Mouse (Mus musculus): Measurements from ENCODE around the gene Adap2.
A peak's percentile ranks its signal among the peaks of the same experiment; 100 is the strongest.
"Not testable (repeated sequence)": the region's sequence is repeated elsewhere in the genome, so short reads cannot be mapped to it uniquely, and the experiment has no call there.

Gene Adap2

DNA sequence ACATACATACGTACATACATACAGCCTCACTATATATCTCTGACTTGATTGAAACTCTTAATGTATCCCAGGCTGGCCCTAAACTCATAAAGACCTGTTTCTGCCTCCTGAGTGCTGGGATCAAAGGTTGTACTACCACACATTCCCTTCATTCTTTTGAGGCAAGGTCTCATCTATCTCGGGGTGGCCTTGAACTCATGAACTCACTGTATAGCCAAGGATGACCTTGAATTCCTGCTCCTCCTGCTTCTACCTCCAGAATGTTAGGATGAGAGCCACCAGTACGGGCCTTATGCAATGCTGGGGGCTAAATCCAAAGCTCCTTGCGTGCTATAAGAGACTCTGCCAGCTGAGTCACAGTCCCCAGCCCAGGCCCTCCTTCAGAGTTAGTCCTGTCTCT lies 7.1 kb downstream of the Adap2 start:
- no peak for DNase-seq (ENCODE audit: low spot score)

DNA sequence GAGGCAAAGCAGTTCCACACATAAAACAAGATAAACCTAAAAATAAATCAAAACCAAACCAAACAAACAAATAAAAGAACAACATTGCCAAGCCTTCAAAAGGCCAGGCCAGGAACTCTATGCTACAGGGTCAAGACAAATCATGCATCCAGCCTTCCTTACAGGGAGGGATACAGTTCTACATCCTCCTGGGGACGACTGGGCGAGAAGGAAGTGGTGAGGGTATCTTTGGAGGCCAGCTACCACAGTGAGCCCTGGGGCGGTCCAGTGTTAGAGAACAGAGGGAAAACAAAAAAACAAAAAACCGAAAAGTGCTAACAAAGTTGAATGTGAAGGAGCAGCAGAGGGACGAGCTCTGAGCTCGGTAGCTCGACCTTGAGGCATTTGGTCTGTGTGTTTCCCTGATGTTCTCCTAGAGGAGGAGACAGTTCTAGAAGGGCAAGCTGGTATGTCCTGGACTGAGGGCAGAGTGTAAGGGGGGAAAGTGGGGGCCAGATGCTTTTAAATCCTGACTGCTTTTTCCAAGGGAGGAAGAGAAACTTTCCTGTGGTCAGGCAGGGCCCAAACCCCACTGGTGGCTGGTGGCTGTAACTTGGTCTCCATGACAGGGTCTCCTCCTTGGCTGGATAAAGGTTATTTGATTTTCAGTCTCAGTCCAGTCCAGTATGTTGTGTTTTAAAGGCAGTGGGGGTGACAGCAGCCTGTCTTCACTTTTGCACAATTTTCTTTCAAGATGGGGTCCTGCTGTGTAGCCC lies 9.6 kb downstream of the Adap2 start:
- DNase-seq (ENCODE audit: low spot score) = no peak

DNA sequence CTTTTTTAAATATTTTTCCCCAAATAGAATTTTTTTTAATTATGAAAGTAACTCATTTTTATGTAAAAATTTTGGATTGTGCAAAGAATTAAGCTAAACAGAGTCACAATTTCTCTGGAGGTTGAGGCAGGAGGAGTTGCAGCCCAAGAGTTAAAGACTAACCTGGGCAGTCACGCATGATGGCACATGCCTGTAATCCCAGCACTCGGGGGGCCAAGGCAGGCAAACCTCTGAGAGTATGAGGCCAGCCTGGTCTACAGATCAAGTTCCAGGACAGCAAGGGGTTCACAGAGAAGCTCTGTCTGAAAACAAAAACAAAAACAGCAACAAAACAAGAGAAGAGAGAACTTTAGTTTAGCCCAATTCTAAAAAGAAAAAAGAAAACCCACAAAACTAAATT lies 10.3 kb downstream of the Adap2 start:
- no peak for DNase-seq (ENCODE audit: low spot score)

DNA sequence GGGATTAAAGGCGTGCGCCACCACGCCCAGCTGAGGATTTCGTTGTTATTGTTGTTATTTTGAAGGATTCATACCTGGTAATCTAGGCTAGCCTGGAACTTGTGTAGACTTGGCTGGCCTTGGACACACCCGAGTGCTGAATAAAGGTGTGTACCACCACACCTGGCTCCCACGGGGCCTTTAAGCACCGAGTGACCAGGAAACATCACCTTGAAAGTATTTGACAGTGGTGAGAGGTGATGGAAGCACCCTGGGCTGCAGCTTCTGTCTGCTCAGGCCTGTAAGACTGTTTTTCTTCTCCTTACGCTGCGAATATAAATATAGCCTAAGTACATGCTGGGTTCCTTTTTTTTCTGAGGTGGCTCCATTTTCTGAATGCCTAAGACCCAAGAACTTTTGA lies 14.2 kb downstream of the Adap2 start:
- DNase-seq (ENCODE audit: low spot score) = no peak

DNA sequence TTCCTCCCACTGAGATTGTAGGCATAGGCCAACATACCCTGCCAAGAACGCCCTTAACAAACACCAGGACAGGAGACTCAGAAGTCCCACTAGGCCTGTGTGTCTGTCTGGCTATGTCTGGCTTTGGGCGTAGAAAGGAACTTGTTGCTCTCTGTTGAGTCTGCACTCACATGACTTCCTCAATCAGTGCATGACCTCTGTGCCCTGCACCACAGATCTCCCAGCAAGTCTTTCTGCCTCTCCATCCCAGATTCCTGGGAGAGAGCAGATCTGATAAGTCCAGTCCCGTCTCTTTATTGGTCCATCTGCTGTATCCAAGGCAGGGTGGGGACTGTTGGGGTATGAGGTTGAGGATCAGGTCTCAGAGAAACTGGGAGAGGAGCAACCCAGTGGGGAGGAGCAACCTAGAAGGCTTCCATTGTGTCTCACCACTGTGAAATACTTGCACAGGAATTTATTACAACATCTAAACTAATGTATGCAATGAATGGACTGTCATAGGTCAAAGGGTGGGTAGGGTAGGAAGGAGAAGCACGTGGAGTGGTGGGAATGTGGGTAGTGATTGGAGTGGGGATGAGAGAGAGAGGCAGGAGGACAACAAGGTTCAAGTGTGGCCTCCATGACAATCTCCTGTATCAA lies 14.8 kb downstream of the Adap2 start:
- DNase-seq (ENCODE audit: low spot score) = no peak

DNA sequence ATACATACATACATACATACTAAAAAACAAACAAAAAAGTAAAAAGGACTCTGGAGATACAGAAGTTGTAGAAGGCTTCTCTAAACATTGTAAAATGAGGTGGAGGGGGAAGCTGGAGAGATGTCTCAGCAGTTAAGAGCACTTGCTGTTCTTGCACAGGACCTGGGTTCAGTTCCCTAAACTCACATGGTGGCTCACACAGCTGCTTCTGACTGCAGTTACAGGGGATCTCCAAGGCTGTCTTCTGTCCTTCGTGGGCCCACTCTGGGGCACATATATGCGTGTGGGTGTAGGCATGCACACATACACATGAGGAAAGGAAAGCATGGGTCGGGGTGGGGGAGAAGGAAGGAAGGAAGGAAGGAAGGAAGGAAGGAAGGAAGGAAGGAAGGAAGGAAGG lies 15.7 kb downstream of the Adap2 start:
- DNase-seq (ENCODE audit: low spot score) = no peak

DNA sequence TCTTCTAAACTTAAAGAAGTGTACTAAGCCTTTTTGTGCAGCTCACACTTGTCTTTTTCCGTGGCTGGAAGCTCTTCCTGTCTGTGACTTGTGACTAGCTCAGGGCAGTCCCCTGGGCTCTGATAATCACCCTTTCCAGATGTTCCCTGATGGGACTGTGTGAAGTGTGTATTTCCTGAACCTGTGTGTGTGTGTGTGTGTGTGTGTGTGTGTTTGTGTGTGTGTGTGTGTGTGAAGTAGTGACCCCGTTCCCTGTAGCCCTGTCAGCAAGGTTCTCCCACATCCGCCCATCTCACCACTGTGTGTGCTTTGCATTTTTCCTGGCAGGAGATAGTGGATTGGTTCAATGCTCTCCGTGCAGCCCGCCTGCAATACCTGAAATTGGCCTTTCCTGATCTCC lies 16.4 kb downstream of the Adap2 start:
- no peak for DNase-seq (ENCODE audit: low spot score)

DNA sequence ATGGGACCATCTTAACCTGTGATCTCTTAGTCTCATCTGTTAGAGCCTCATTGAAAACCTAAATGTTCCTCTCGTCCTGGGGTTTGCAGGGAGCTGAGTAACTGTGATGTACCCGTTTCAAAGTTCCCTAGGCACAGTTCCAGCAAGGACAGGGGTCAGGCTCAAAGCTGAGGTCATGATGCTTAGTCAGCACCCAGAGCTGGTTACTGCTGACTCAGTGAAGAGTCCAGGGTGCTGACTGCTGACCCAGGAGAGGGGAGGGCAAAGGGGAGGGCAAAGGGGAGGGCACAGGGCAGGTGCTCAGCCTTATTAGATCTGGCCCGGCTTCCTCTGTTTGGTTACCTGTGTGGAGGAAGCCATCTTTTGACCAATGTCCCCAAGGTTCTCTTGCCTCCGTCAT lies 18.0 kb downstream of the Adap2 start:
- no peak for DNase-seq (ENCODE audit: low spot score)

DNA sequence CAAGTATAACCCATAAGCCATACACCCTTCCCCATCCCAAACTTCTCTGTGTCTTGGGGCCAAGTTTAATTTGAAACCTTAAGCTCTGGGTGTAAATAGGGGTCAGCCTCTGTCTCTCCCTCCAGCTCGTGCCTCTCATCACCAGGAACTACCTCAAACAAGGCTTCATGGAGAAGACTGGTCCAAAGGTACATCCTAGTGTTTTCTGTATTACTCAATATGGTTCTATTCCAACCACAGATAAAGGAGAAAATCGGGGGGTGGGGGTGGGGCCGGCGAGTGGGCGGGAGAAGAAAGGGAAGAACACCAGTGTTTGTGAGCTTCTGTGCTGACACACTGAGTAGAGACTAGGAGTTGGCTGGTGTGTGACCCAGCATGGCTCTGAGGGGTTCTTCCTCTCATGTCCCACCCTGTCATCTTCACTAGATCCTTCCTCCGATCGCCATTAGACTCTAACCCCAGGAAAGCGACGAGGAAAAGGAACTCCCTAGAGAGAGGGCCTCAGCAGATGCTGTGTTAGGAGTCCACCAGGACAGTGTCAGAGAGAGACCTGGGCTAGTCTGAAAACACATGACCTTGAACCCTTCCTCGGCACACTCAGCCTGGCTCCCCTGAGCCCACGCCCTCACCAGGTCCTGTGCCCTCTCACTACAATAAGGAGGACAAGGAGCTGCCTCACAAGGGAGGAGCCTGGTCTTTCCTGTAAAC lies 20.2 kb downstream of the Adap2 start:
- DNase-seq (ENCODE audit: low spot score) = no peak

DNA sequence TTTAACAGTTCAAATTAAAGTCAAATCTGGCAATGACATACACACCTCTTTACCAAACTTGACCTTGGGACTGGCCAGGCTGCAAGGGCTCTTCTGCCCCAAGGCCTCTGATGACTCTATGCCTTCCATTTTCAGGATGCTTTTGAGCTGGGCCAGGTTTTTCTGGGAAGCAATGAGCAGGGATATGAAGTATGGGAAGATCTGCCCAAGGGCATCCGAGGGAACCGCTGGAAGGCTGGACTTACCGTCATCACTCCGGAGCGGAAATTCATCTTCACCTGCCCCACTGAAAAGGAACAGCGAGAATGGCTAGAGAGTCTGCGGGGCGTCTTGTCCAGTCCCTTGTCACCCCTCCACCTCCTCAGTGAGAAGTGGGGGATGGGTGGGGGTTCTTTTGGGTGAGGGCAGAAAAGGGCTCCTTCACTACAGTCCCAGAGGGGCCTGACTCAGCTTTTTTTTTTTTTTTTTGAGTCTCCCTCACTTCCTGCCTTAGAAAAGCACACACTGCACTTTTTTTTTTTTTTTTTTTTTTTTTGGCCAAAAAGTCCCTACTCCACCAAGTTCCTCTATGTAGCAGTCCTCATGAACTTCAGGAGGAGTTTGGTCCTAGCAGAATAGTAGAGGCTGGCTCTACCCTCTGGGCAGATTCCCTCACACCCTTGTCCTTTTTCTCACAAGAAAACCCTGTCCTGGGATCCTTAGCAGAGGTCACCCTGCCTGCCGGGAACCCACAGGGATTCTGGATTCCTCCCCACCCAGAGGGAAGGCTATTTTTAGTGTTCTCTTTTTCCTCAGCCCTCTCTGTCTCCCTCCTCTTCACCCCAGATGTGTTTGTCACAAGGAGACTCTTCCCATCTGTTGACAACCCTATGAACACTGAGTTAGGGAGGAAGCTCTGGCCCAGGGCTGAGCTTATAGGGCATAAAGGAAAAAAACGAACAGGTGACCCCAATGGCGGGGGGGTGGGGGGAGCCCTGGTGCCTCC lies 23.3 kb downstream of the Adap2 start:
- DNase-seq (ENCODE audit: low spot score) = no peak

DNA sequence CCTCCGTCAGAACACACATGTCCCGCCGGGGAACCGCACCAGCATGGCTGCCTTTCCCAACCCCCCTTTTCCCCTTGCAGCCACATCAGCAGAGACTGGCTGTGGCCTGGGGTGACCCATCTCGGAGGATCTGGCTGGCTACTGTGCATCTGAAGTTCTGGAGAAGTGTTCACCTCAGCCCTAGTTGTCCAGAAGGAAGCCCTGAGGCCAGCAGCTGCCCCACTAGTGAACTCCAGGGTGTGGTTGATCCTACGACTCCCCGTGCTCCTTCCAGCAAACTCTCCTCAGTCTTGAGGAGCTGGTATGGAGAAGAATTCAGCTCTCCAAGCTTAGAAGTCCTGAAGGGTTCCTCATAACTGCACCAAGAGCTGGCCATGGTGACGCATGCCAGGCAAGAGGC lies 24.4 kb downstream of the Adap2 start:
- no peak for DNase-seq (ENCODE audit: low spot score)

DNA sequence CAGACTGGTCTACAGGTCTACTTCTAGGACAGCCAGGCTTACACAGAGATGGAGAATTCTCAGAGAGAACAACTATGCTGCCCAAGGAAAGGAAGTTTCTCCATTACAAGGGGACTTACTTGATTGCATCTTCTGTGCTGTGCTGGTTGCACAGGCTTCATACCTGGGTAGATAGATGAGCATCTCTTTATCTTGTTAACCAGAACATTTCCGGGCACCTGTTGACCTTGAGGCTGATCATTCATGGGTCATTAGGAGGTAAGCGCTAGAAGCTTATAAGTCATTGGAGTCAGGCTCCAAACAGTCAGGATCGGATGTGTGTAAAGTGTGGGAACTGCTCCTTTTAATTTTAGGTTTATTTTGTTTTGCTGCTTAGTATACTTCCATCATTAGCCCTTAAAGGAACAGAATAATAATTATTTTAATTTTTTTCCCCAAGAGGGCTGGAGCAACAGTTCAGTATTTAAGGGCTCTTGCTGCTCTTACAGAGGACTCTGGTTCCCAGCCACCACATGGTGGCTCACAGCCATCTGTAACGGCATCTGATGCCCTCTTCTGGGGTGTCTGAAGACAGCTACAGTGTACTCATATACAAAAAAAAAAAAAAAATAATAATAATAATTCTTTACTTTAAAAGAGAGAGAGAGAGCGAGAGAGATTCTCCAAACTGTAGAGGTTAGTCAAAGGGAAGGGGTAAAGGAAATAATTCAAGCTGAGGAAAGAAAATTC lies 27.3 kb downstream of the Adap2 start:
- DNase-seq (ENCODE audit: low spot score) = no peak

DNA sequence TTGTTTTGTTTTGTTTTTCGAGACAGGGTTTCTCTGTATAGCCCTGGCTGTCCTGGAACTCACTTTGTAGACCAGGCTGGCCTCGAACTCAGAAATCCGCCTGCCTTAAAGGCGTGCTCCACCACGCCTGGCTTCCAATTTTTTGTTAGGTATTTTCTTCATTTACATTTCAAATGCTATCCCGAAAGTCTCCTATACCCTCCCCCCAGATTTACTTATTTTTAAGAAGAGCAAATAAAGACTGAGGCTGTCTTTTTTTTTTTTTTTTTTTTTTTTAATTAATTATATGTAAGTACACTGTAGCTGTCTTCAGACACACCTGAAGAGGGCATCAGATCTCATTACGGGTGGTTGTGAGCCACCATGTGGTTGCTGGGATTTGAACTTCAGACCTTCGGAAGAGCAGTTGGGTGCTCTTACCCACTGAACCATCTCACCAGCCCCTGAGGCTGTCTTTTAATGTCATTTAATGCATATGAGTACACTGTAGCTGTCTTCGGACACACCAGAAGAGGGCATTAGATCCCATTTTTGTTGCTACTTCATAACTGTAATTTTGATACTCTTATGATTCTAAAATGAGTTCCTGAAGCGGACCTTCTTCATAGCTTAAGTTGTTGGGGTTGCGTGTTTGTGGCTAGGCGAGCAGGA lies 29.3 kb downstream of the Adap2 start:
- not testable (repeated sequence) for DNase-seq (ENCODE audit: low spot score)

DNA sequence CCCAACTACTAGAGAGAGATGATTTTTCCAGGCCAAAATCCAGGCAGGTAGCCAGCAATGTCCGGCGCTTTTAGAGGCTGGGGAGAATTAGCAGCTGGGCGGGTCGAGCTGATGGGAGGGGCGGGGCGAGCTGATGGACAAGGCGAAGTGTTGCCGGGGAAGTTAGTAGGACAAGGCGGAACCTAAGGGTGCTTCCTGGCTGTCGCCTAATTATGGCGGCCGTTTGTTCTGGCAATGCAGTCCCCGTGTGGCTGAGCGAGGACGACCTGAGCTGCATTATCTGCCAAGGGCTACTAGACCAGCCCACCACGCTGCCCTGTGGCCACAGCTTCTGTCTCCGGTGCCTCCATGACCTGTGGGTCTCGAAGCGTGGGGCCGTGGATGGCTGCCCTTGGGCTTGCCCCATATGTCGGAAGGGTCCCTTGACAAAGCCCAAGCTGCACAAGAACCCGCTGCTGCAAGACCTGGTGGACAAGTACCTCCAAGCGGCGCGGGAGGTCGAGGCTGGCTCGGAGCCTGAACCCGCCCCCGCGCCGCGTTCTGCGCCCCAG lies 29.9 kb downstream of the Adap2 start, which contains the start of gene Rnf135:
TSS of gene Rnf135 (plus strand) at position 147 of the 551 bp plus-strand sequence.
- DNase-seq (ENCODE audit: low spot score) = peak; percentile 88

DNA sequence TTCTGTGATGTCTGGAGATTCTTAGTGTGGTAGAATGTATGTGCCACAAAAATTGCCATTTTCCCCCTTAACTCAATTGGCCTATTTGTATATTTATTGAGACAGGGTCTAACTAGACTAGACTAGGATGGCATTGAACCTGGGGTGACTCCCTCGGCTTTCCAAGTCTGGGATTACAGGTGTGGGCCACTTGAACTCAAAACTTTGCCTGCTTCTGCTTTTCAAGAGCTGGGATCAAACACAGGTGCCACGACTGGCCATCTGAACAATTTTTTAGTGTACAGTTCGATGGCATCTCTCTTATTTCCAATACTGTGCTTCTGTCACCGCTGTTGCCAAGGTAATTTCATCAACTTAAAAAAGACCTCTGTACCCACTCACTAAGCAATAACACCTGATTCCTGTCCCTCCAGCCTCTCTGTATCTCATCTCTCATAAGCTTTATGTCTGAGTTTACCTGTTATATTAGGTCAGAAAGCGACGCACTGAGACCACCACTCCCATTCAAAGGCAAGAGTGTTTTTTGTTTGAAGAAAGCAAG lies 30.7 kb downstream of the Adap2 start:
- no peak for DNase-seq (ENCODE audit: low spot score)

DNA sequence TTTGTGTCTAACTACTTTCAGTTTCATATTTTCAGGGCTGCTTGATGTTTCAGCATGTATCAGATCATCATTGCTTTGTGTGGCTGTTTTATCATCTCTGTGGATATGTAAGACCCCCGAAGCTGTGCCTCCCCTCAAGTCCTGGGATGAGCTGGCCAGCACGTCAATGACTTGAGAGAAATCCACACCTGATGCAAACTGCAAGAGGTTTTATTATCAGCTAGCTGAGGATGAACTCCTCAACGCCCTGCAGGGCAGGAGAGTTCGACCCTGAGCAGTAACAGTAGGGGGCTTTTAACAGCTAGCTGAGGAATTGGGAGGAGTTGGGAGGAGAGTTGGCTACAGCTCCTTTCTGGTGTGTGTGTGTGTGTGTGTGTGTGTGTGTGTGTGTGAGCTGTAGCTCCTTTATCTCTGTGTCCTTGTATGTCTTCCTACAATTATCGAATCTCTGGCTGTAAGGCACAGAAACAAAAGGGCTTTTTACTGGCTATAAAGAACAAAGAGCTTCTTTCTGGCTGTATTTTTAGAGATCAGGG lies 31.6 kb downstream of the Adap2 start:
- DNase-seq (ENCODE audit: low spot score) = not testable (repeated sequence)

DNA sequence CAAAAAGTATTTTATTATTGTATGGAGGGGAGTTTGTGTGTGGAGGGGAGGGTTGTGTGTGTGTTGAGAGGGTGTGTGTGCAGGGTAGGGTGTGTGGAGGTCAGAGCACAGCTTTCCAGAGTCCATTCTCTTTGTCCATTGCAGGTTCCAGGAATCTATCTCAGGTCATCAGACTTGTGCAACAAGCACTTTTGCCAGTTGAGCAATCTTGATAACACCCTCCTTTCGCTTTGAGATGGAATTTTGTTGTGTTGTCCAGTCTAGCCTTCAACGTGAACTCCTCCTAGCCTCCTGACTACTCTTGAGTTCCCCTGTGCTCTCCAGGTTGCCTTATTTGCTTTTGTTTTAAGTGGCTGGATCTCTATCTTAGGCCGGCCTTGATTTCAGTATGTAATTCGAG lies 36.4 kb downstream of the Adap2 start:
- no peak for DNase-seq (ENCODE audit: low spot score)

DNA sequence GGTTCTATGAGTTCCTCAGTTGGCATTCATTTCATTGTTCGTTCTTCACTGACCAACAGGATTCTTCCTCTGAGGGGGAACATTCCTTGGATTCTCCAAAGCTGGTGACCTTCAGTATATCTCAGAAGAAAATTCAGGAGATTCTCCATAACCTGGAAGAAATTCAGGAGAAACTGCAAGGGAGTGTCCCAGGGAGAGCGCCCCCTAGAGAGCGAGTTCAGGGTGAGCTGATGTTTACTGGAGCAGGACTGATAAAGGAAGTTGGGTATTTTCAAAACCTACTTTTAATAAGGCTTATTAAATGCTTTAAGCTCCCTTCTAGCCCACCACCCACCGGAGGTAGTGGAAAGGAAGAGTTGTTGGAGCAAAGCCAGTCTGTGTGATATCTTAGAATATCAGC lies 39.9 kb downstream of the Adap2 start:
- DNase-seq (ENCODE audit: low spot score) = no peak

DNA sequence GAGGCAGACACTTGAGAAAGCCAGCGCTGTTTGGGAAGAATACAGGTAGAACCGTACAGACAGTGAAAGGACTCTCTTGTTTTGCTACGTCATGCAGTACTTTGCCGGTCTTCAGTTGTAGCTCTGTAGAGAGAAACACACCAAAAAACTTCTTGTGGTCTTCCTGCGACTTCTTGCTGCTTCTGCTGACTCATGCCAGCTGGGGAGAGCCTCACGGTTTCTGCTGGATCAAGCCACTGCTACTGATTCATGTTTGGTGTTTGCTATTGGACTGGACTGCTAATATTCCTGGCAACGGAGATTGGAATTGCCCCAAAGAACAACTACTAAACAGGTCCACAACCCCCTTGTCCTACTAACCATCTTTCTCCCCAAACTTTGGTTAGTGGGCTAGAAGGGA lies 42.4 kb downstream of the Adap2 start:
- DNase-seq (ENCODE audit: low spot score) = no peak

DNA sequence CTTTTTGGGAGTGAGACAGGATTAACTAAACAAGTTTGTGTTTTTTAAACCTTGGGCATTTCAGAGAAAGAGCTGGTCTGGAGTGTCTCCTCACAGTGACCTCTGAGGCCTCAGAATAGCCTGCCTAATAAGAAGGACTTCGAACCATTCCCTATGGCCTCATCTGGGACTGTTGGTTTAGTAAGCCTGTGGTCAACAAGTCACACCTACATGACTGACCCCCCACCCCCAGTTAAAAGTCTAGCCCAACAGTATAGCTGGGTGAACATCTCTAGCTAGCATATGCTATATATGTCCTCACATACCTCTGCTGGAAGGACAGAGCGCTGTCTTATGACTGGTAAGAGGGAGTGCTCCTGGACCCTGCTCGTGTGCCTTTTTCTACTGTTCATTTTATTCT lies 45.4 kb downstream of the Adap2 start:
- no peak for DNase-seq (ENCODE audit: low spot score)
